In the genomic region with DNA sequence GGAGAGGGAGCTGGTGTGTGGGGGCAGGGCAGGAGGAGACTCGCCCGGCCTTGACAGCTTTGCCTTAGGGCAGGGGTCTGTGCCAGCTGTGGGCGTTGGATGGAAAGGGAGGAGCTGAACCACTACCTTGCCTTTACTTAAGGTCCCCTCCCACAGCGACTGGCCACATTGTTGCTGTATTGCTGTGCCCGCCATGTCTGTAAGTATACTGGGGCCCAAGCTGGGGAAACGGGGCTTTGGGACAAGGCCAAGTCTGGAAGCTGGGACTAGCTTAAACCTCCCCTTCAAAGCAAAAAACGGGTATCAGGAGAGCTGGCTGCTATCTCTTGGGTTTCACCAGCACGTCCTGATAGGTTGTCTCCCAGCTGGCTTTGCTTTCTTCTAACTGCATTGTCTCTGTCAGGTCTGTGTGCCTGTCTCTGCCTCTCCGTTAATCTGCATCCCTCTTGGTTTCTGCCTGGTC, we compare ENCODE assay signal across 12 mouse cellular contexts. TPM values are rescaled to one million over a fixed set of nuclear protein-coding genes. Genes with fewer than 3 reads are reported as not detected.
DNase-seq lines count a peak whose midpoint lies in the region; ATAC-seq and TF ChIP-seq lines count a peak whose summit lies in the region.
"Had no signal": no experiment of that assay in that cellular context is flagged by ENCODE, and none has a peak within 500 bp of the region (broad histone marks: within the 10 kb centered on the region; RNA-seq: fewer than 3 reads in every experiment).

No protein-coding gene starts in this region.

- 0 out of 2 replicates have a peak, but pooled peaks cover 4% of the 10 kb centered on the region for H3K9me3 ChIP-seq in heart, embryonic 14.5 days (ENCODE audit: control insufficient read depth, low read length)
- H3K9me3 ChIP-seq in lung, embryonic 15.5 days = no peaks in the 10 kb centered on the region
- H3K9me3 ChIP-seq in forebrain, embryonic 15.5 days = no peaks in the 10 kb centered on the region
- H3K9me3 ChIP-seq in stomach, embryonic 15.5 days = no peaks in the 10 kb centered on the region

- H3K4me2 ChIP-seq in heart, embryonic 14.5 days (ENCODE audit: low read length) = peak overlapping the region; percentile 23
- H3K4me2 ChIP-seq in lung, embryonic 15.5 days = peak overlapping the region; percentile 22
- H3K4me2 ChIP-seq in forebrain, embryonic 15.5 days (replicated peaks) = peak overlapping the region; percentile 16; the same call in 1 of the 2 replicates
- H3K4me2 ChIP-seq in stomach, embryonic 15.5 days = 0 out of 2 replicates have a peak overlapping the region, but pooled peaks have one; percentile 10
- H3K4me2 ChIP-seq: liver, embryonic 13.5 days had no signal

- intact Hi-C loops in heart, adult 2 months (cut with DNase I) = no loop called here

- H3K79me2 ChIP-seq in heart, adult 2 months (replicated peaks; ENCODE audit: control insufficient read depth, insufficient read depth, low read length) = no peaks in the 10 kb centered on the region

- TF ChIP-seq POLR2A in heart, adult 2 months (IDR thresholded peaks at IDR 0.05; ENCODE audit: insufficient read depth, low read depth, low read length) = no peak

- ATAC-seq in heart, embryonic 14.5 days (ENCODE audit: insufficient number of reproducible peaks, insufficient read depth, low FRiP score, low read depth) = no peak
- ATAC-seq in lung, embryonic 15.5 days (ENCODE audit: borderline replicate concordance, extremely low read depth, low FRiP score, low TSS enrichment) = no peak
- no peak for ATAC-seq in forebrain, embryonic 15.5 days (replicated peaks)
- ATAC-seq in stomach, embryonic 15.5 days (ENCODE audit: insufficient read depth, low FRiP score, low read depth) = no peak

- H3K4me3 ChIP-seq in heart, embryonic 14.5 days (ENCODE audit: control insufficient read depth in 1 of 2, insufficient read depth in 1 of 2, low read depth in 1 of 2, low read length in 2 of 2) = no peak overlapping the region
- H3K4me3 ChIP-seq in heart, adult 2 months = no peak overlapping the region
- no peak overlapping the region for H3K4me3 ChIP-seq in lung, embryonic 15.5 days
- no peak overlapping the region for H3K4me3 ChIP-seq in forebrain, embryonic 15.5 days
- no peak overlapping the region for H3K4me3 ChIP-seq in stomach, embryonic 15.5 days (replicated peaks)
- H3K4me3 ChIP-seq: liver, embryonic 13.5 days had no signal

- no peak for TF ChIP-seq CTCF in heart, adult 2 months (IDR thresholded peaks at IDR 0.05)

- H3K36me3 ChIP-seq in heart, embryonic 14.5 days (ENCODE audit: control insufficient read depth, insufficient read depth, low read length) = no peaks in the 10 kb centered on the region
- no peaks in the 10 kb centered on the region for H3K36me3 ChIP-seq in heart, adult 2 months (ENCODE audit: control insufficient read depth, insufficient read depth, low read length)
- H3K36me3 ChIP-seq in lung, embryonic 15.5 days = no peaks in the 10 kb centered on the region
- H3K36me3 ChIP-seq in forebrain, embryonic 15.5 days = no peaks in the 10 kb centered on the region
- no peaks in the 10 kb centered on the region for H3K36me3 ChIP-seq in stomach, embryonic 15.5 days
- H3K36me3 ChIP-seq: liver, embryonic 13.5 days had no signal

- no peak for DNase-seq in heart, adult 2 months
- no peak for DNase-seq in lung, postnatal 14 days
- no peak for DNase-seq in embryo, embryonic 11 days
- no peak for DNase-seq in Muller cell, postnatal 12 days (ENCODE audit: inconsistent ontology term)
- DNase-seq: liver, embryonic 13.5 days; right cerebral cortex, postnatal 25 days; thymus, adult 2 months had no signal

- 34% methylated on average over 9 of the region's 9 CpGs for WGBS in heart, embryonic 14.5 days
- WGBS in heart, adult 2 months = 56% methylated on average over 9 of the region's 9 CpGs
- WGBS in lung, embryonic 15.5 days = 42% methylated on average over 9 of the region's 9 CpGs
- 38% methylated on average over 9 of the region's 9 CpGs for WGBS in forebrain, embryonic 15.5 days
- WGBS in stomach, embryonic 15.5 days = 37% methylated on average over 9 of the region's 9 CpGs

- H3K27ac ChIP-seq in heart, embryonic 14.5 days (replicated peaks in 1 of 2; ENCODE audit: control insufficient read depth in 1 of 2, insufficient read depth in 1 of 2, low read depth in 2 of 2, low read length in 2 of 2) = peak overlapping the region in 1 of 2 experiments; percentile 39; a peak in 1 of 4 replicates
- no peak overlapping the region for H3K27ac ChIP-seq in heart, adult 2 months
- H3K27ac ChIP-seq in lung, embryonic 15.5 days = no peak overlapping the region
- H3K27ac ChIP-seq in forebrain, embryonic 15.5 days (replicated peaks) = no peak overlapping the region
- H3K27ac ChIP-seq in stomach, embryonic 15.5 days = 0 out of 2 replicates have a peak overlapping the region, but pooled peaks have one; percentile 32
- H3K27ac ChIP-seq: liver, embryonic 13.5 days had no signal

- peak overlapping the region; percentile 8; the same call in 1 of the 2 replicates for H3K9ac ChIP-seq in heart, embryonic 14.5 days (ENCODE audit: low read length)
- no peak overlapping the region for H3K9ac ChIP-seq in heart, adult 2 months (ENCODE audit: low read depth, low read length)
- H3K9ac ChIP-seq in lung, embryonic 15.5 days = no peak overlapping the region
- no peak overlapping the region for H3K9ac ChIP-seq in forebrain, embryonic 15.5 days (replicated peaks)
- H3K9ac ChIP-seq in stomach, embryonic 15.5 days = no peak overlapping the region
- H3K9ac ChIP-seq: liver, embryonic 13.5 days had no signal

- no peak for TF ChIP-seq EP300 in heart, adult 2 months (IDR thresholded peaks at IDR 0.05; ENCODE audit: insufficient read depth, low read depth, low read length)

- no peaks in the 10 kb centered on the region for H3K27me3 ChIP-seq in heart, embryonic 14.5 days (ENCODE audit: control insufficient read depth, insufficient read depth, low read length)
- H3K27me3 ChIP-seq in heart, adult 2 months (ENCODE audit: control insufficient read depth, insufficient read depth, low read length) = no peaks in the 10 kb centered on the region
- no peaks in the 10 kb centered on the region for H3K27me3 ChIP-seq in lung, embryonic 15.5 days
- no peaks in the 10 kb centered on the region for H3K27me3 ChIP-seq in forebrain, embryonic 15.5 days
- no peaks in the 10 kb centered on the region for H3K27me3 ChIP-seq in stomach, embryonic 15.5 days (replicated peaks)
- H3K27me3 ChIP-seq: liver, embryonic 13.5 days had no signal

- H3K4me1 ChIP-seq in heart, embryonic 14.5 days (ENCODE audit: control insufficient read depth in 2 of 2, insufficient read depth in 2 of 2, low read length in 2 of 2) = peaks cover 19 to 20% of the 10 kb centered on the region in 2 experiments
- peaks cover 4% of the 10 kb centered on the region for H3K4me1 ChIP-seq in heart, adult 2 months (ENCODE audit: control insufficient read depth, insufficient read depth, low read length)
- peaks cover 25% of the 10 kb centered on the region for H3K4me1 ChIP-seq in lung, embryonic 15.5 days
- H3K4me1 ChIP-seq in forebrain, embryonic 15.5 days = peaks cover 15% of the 10 kb centered on the region
- H3K4me1 ChIP-seq in stomach, embryonic 15.5 days = peaks cover 20% of the 10 kb centered on the region

RNA-seq across cellular contexts. Expression of a gene that starts 0.7 kb away (rescaled TPM):
- polyA plus RNA-seq in heart, embryonic 14.5 days (2014; fragmentation: Nextera tagmentation; extraction: Ambion mirVana) = 1.3 and 2.6 TPM in 2 replicates
- under 1 TPM in 1 of 2 experiments, not detected in 1; 0.61 TPM for total RNA-seq in heart, adult 2 months (2021)
- 1.6 and 4.0 TPM in 2 replicates for polyA plus RNA-seq in heart, adult 2 months (2012; rRNA removed)
- 1.5 and 1.6 TPM in 2 replicates for polyA plus RNA-seq in lung, embryonic 15.5 days (2015; fragmentation: Nextera tagmentation; extraction: Ambion mirVana)
- polyA plus RNA-seq in forebrain, embryonic 15.5 days (2015; fragmentation: Nextera tagmentation; extraction: Ambion mirVana) = 2.6 and 3.5 TPM in 2 replicates
- 2.2 TPM in 2 replicates for polyA plus RNA-seq in stomach, embryonic 15.5 days (2015; fragmentation: Nextera tagmentation; extraction: Ambion mirVana)
- total RNA-seq: layer of hippocampus, adult 18-20 months had no signal

RNA-seq across cellular contexts. Expression of a gene that starts 16.9 kb away (rescaled TPM):
- polyA plus RNA-seq in heart, embryonic 14.5 days (2014; fragmentation: Nextera tagmentation; extraction: Ambion mirVana) = 0.27 and 0.46 TPM in 2 replicates
- total RNA-seq in heart, adult 2 months (2021) = under 1 TPM; 0.23 to 0.39 TPM
- polyA plus RNA-seq in heart, adult 2 months (2012; rRNA removed) = 0.49 and 0.61 TPM in 2 replicates
- 0.29 and 0.42 TPM in 2 replicates for polyA plus RNA-seq in lung, embryonic 15.5 days (2015; fragmentation: Nextera tagmentation; extraction: Ambion mirVana)
- polyA plus RNA-seq in forebrain, embryonic 15.5 days (2015; fragmentation: Nextera tagmentation; extraction: Ambion mirVana) = 0.57 and 0.80 TPM in 2 replicates
- 0.34 and 0.45 TPM in 2 replicates for polyA plus RNA-seq in stomach, embryonic 15.5 days (2015; fragmentation: Nextera tagmentation; extraction: Ambion mirVana)

RNA-seq across cellular contexts. Expression of a gene that starts 30.7 kb away (rescaled TPM):
- polyA plus RNA-seq in heart, embryonic 14.5 days (2014; fragmentation: Nextera tagmentation; extraction: Ambion mirVana) = 4.7 and 4.8 TPM in 2 replicates
- 10 to 100 TPM; 18.5 to 27.6 TPM for total RNA-seq in heart, adult 2 months (2021)
- polyA plus RNA-seq in heart, adult 2 months (2012; rRNA removed) = 63.6 and 121 TPM in 2 replicates
- 6.7 and 9.2 TPM in 2 replicates for polyA plus RNA-seq in lung, embryonic 15.5 days (2015; fragmentation: Nextera tagmentation; extraction: Ambion mirVana)
- 4.2 and 4.9 TPM in 2 replicates for polyA plus RNA-seq in forebrain, embryonic 15.5 days (2015; fragmentation: Nextera tagmentation; extraction: Ambion mirVana)
- 340 and 467 TPM in 2 replicates for polyA plus RNA-seq in stomach, embryonic 15.5 days (2015; fragmentation: Nextera tagmentation; extraction: Ambion mirVana)

RNA-seq across cellular contexts. Expression of a gene that starts 39.3 kb away (rescaled TPM):
- polyA plus RNA-seq in heart, embryonic 14.5 days (2014; fragmentation: Nextera tagmentation; extraction: Ambion mirVana) = 252 and 254 TPM in 2 replicates
- 1,000 to 10,000 TPM; 1,826 to 2,229 TPM for total RNA-seq in heart, adult 2 months (2021)
- polyA plus RNA-seq in heart, adult 2 months (2012; rRNA removed) = 2,087 and 2,697 TPM in 2 replicates
- 154 and 162 TPM in 2 replicates for polyA plus RNA-seq in lung, embryonic 15.5 days (2015; fragmentation: Nextera tagmentation; extraction: Ambion mirVana)
- 85.2 and 86.5 TPM in 2 replicates for polyA plus RNA-seq in forebrain, embryonic 15.5 days (2015; fragmentation: Nextera tagmentation; extraction: Ambion mirVana)
- 175 and 195 TPM in 2 replicates for polyA plus RNA-seq in stomach, embryonic 15.5 days (2015; fragmentation: Nextera tagmentation; extraction: Ambion mirVana)

RNA-seq across cellular contexts. Expression of a gene that starts 56.0 kb away (rescaled TPM):
- polyA plus RNA-seq in heart, embryonic 14.5 days (2014; fragmentation: Nextera tagmentation; extraction: Ambion mirVana) = 151 and 155 TPM in 2 replicates
- total RNA-seq in heart, adult 2 months (2021) = 100 to 1,000 TPM; 192 to 206 TPM
- polyA plus RNA-seq in heart, adult 2 months (2012; rRNA removed) = 208 and 348 TPM in 2 replicates
- polyA plus RNA-seq in lung, embryonic 15.5 days (2015; fragmentation: Nextera tagmentation; extraction: Ambion mirVana) = 254 and 264 TPM in 2 replicates
- 231 and 243 TPM in 2 replicates for polyA plus RNA-seq in forebrain, embryonic 15.5 days (2015; fragmentation: Nextera tagmentation; extraction: Ambion mirVana)
- polyA plus RNA-seq in stomach, embryonic 15.5 days (2015; fragmentation: Nextera tagmentation; extraction: Ambion mirVana) = 239 and 240 TPM in 2 replicates
